Comparison of ENCODE assay signal across 9 mouse cellular contexts in genomic region chr16:18622019-18622418, GRCm38 (mm10). TPM values are rescaled to one million over a fixed set of nuclear protein-coding genes. Genes with fewer than 3 reads are reported as not detected.
DNase-seq lines count a peak whose midpoint lies in the region; ATAC-seq lines count a peak whose summit lies in the region.
"Had no signal": no experiment of that assay in that cellular context is flagged by ENCODE, and none has a peak within 500 bp of the region (broad histone marks: within the 10 kb centered on the region; RNA-seq: fewer than 3 reads in every experiment).

Gene Gp1bb, minus strand, starts transcription at chr16:18622403.

- no peak for ATAC-seq in embryonic facial prominence, embryonic 12.5 days (ENCODE audit: insufficient number of reproducible peaks, insufficient read depth, low FRiP score, low TSS enrichment)
- no peak for ATAC-seq in hindbrain, embryonic 13.5 days (ENCODE audit: low FRiP score)
- ATAC-seq in midbrain, embryonic 14.5 days (ENCODE audit: low FRiP score, low TSS enrichment): no peak

- peaks cover 89% of the 10 kb centered on the region for H3K27me3 ChIP-seq in embryonic facial prominence, embryonic 12.5 days
- H3K27me3 ChIP-seq in hindbrain, embryonic 13.5 days: peaks cover 87% of the 10 kb centered on the region
- H3K27me3 ChIP-seq in midbrain, embryonic 14.5 days (ENCODE audit: control insufficient read depth, insufficient read depth, low read length): peaks cover 87% of the 10 kb centered on the region

- H3K4me2 ChIP-seq in embryonic facial prominence, embryonic 12.5 days (replicated peaks): peak within 1 kb of the TSS; percentile 95
- peak within 1 kb of the TSS; percentile 65 for H3K4me2 ChIP-seq in hindbrain, embryonic 13.5 days
- peak within 1 kb of the TSS; percentile 59 for H3K4me2 ChIP-seq in midbrain, embryonic 14.5 days (ENCODE audit: low read length)

- peaks cover 37% of the 10 kb centered on the region for H3K4me1 ChIP-seq in embryonic facial prominence, embryonic 12.5 days
- peaks cover 46% of the 10 kb centered on the region for H3K4me1 ChIP-seq in hindbrain, embryonic 13.5 days (replicated peaks)
- peaks cover 23% of the 10 kb centered on the region for H3K4me1 ChIP-seq in midbrain, embryonic 14.5 days (ENCODE audit: control insufficient read depth, insufficient read depth, low read length)

- H3K4me3 ChIP-seq in embryonic facial prominence, embryonic 12.5 days: peak within 1 kb of the TSS; percentile 54
- peak within 1 kb of the TSS; percentile 41 for H3K4me3 ChIP-seq in hindbrain, embryonic 13.5 days
- peak within 1 kb of the TSS; percentile 33 for H3K4me3 ChIP-seq in midbrain, embryonic 14.5 days (replicated peaks; ENCODE audit: low read depth, low read length)

- peak within 1 kb of the TSS; percentile 3; the same call in 1 of the 2 replicates for H3K9ac ChIP-seq in embryonic facial prominence, embryonic 12.5 days
- peak within 1 kb of the TSS; percentile 60 for H3K9ac ChIP-seq in hindbrain, embryonic 13.5 days
- peak within 1 kb of the TSS; percentile 34; the same call in 1 of the 2 replicates for H3K9ac ChIP-seq in midbrain, embryonic 14.5 days (replicated peaks; ENCODE audit: low read length)

- intact Hi-C loops in left cerebral cortex, postnatal 4 days (cut with DNase I): no loop called here
- intact Hi-C loops in left cerebral cortex, postnatal 25 days (cut with DNase I): loop anchor here (10.0 kb wide), 1 partner anchor 387 kb away; the partner anchor contains the start of gene Zdhhc8

- no peak for DNase-seq in left cerebral cortex, postnatal 4 days
- no peak for DNase-seq in left cerebral cortex, postnatal 25 days (ENCODE audit: low spot score in 2 of 2)
- no peak for DNase-seq in midbrain, embryonic 14.5 days
- DNase-seq in ovary, postnatal 36 days (ENCODE audit: low spot score): no peak
- DNase-seq in frontal cortex, postnatal 25 days (ENCODE audit: low spot score in 2 of 2): no peak
- no peak for DNase-seq in gastrocnemius, adult 18-20 months (ENCODE audit: low spot score)
- DNase-seq: kidney, adult 18-20 months had no signal

- H3K27ac ChIP-seq in embryonic facial prominence, embryonic 12.5 days: no peak within 1 kb of the TSS
- H3K27ac ChIP-seq in hindbrain, embryonic 13.5 days: no peak within 1 kb of the TSS
- H3K27ac ChIP-seq in midbrain, embryonic 14.5 days (replicated peaks; ENCODE audit: low read depth, low read length): no peak within 1 kb of the TSS

- WGBS in embryonic facial prominence, embryonic 12.5 days: 12% methylated on average over 17 of the region's 17 CpGs
- 11% methylated on average over 17 of the region's 17 CpGs for WGBS in hindbrain, embryonic 13.5 days
- WGBS in midbrain, embryonic 14.5 days: 10% methylated on average over 17 of the region's 17 CpGs

- H3K9me3 ChIP-seq in embryonic facial prominence, embryonic 12.5 days: no peaks in the 10 kb centered on the region
- no peaks in the 10 kb centered on the region for H3K9me3 ChIP-seq in hindbrain, embryonic 13.5 days
- no peaks in the 10 kb centered on the region for H3K9me3 ChIP-seq in midbrain, embryonic 14.5 days (ENCODE audit: control insufficient read depth, low read length)

- H3K36me3 ChIP-seq in embryonic facial prominence, embryonic 12.5 days: peaks cover 28% of the 10 kb centered on the region
- peaks cover 53% of the 10 kb centered on the region for H3K36me3 ChIP-seq in hindbrain, embryonic 13.5 days
- H3K36me3 ChIP-seq in midbrain, embryonic 14.5 days (ENCODE audit: control insufficient read depth, insufficient read depth, low read length): peaks cover 56% of the 10 kb centered on the region

RNA-seq across cellular contexts. Expression of gene Gp1bb, which starts in this region (rescaled TPM):
- 10 to 100 TPM; 10.1 to 11.9 TPM for total RNA-seq in left cerebral cortex, postnatal 4 days (2021)
- 1 to 10 TPM; 1.4 to 2.6 TPM for total RNA-seq in left cerebral cortex, postnatal 25 days (2021)
- 4.3 and 4.7 TPM in 2 replicates for polyA plus RNA-seq in embryonic facial prominence, embryonic 12.5 days (2016; fragmentation: Nextera tagmentation; extraction: Ambion mirVana)
- polyA plus RNA-seq in hindbrain, embryonic 13.5 days (2015; fragmentation: Nextera tagmentation; extraction: Ambion mirVana): 11.2 and 11.9 TPM in 2 replicates
- polyA plus RNA-seq in midbrain, embryonic 14.5 days (2014; fragmentation: Nextera tagmentation; extraction: Ambion mirVana): 14.7 and 14.9 TPM in 2 replicates
- not detected for total RNA-seq in gastrocnemius, adult 18-20 months (2021)

Comparison
In these comparisons a context has a peak if more than half of its experiments do, and no peak if none do; other contexts are left out.
1. H3K9ac ChIP-seq: peak in every context shown above with its lines; median percentile 60 in hindbrain, embryonic 13.5 days; 34 in midbrain, embryonic 14.5 days; 3 in embryonic facial prominence, embryonic 12.5 days.